Mouse (Mus musculus): ENCODE measurements around the gene Calcrl.

DNA sequence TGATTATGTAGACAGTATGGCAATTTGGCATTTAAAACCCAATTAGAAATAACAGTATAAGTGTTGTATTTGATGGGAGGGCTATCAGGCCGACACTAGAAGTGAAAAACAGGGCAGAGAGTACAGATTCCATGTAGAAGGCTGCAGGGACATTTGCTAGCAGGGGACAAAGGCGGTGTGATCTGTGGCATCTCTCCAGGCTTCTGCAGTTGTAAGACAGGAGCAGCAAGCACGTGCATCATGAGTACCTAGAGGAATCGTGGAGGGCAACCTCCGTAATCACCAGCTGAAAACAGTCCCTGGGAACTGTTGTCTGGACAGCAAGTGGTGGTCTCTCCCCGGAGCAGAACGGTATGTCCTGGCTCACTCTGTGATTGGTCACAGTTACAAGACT is 37.2 kb downstream of the Calcrl start:
- TF ChIP-seq POLR2A (IDR thresholded peaks at IDR 0.05; ENCODE audit: insufficient read length, low read depth) (no peak), MAX (IDR thresholded peaks at IDR 0.05; ENCODE audit: low read depth) (no peak), SRF (IDR thresholded peaks at IDR 0.05; ENCODE audit: control insufficient read depth, insufficient read length, low read depth) (no peak), MYOG (IDR thresholded peaks at IDR 0.05; ENCODE audit: control insufficient read depth in 1 of 3, insufficient read depth in 1 of 3, insufficient read length in 2 of 3, low read depth in 2 of 3) (no peak), REST (IDR thresholded peaks at IDR 0.05; ENCODE audit: insufficient read depth, insufficient read length) (no peak), MYOD1 (IDR thresholded peaks at IDR 0.05; ENCODE audit: control insufficient read depth in 1 of 3, insufficient read length in 2 of 3, low read depth in 2 of 3) (no peak), POLR2AphosphoS2 (IDR thresholded peaks at IDR 0.05; ENCODE audit: insufficient read length, low read depth) (no peak), TCF12 (IDR thresholded peaks at IDR 0.05; ENCODE audit: insufficient read depth, poor library complexity, severe bottlenecking) (no peak), E2F4 (IDR thresholded peaks at IDR 0.05; ENCODE audit: insufficient read depth) (no peak), USF1 (IDR thresholded peaks at IDR 0.05; ENCODE audit: low read depth) (no peak), TCF3 (IDR thresholded peaks at IDR 0.05; ENCODE audit: insufficient read length, low read depth) (no peak)

Data from myocyte (in vitro differentiated cells).